Mouse (Mus musculus) embryo, embryonic 10.5 days (tissue): ENCODE measurements around the gene ccdc198.

Experiments used
- DNase-seq: peaks from one replicate; pipeline ENCODE4 v3.0.0-alpha.2; 2015; ENCODE audit warnings: low spot score

ccdc198 gene

DNA sequence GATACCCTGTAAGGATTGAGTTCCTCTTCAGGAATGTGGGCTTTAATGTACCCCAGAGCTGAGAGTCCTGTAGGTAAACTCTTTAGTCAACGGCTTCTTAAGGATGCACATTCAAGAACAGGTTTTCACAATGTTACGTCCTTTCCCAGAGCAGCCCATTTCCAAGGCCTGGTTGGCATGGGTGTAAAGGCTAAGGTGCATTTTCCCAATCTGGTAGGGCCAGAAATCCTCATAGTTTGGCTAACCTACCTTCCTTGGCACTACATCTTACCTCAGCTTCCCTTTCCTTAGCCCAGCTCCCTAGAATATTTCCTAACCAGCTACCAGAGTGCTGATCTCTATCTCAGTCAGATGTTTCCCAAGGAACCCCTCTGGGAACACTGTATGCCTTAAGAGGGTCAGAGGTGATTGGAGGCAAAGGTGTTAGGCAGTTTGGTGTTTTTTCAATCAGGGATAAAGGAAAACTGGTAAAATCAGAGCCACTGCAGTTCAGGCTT, 48.2 kb downstream of the ccdc198 start:
- no peak for DNase-seq

GRCm38 (mm10) chr14:49186270-49186669, 59.0 kb downstream of the ccdc198 start:
- no peak for DNase-seq

DNA sequence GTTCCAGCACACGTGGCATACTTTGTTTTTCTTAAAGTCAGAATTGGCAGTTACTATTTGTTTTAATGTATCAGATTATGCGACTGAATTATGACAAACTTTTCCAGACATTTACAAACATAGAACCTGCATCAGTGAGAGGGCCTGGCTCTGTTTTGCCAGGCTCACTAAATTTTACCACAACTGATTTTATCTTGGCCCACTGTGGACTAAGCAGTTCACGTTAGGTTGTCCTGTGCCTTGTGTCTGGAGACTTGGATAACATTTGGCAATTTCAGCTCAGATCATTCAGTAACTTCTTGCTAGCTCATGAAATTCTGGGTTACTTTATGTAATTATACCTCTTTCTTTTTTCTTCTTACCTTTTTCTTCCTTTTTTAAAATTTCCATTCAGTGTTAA, 65.5 kb downstream of the ccdc198 start:
- no peak for DNase-seq

GRCm38 (mm10) chr14:49173290-49174135, 71.8 kb downstream of the ccdc198 start:
- DNase-seq, result no peak

DNA sequence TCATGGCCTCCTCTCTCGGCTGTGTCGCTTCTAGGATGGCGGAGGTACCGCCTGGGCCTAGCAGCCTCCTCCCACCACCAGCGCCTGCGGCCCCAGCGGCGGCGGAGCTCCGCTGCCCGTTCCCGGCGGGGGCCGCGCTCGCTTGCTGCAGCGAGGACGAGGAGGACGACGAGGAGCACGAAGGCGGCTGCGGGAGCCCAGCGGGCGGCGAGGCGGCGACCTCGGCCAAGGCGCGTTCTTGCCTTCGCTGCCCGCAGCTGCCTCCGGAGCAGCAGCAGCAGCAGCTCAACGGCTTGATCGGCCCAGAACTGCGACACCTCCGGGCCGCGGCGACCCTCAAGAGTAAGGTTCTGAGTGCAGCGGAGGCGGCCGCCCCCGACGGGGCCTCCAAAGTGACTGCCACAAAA, 72.7 kb downstream of the ccdc198 start:
- DNase-seq, result peak; percentile 57

- DNase-seq, result peak; percentile 97
These were observed 73.2 kb downstream of the ccdc198 start, which contains the start of gene Naa30 for GRCm38 (mm10) chr14:49171867-49172581. Gene Naa30 (plus strand): TSS chr14:49172226.

DNA sequence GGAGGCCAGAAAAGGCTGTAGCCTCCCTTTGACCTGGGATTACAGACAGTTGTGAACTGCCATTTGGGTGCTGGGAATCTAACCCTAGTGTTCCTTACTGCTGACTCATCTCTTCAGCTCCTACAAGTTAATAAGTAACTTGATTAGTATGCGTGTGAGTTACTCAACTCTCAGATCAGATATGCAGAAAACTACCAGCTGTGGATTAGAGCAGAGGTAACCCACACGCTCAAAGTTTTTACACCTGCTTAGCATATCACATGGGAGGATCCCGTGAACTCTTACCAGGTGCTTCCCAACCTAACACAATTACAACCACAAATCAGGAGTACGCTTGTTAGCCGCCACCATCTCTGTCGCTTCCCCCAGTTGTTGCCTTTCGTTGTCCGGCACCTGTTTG, 74.0 kb downstream of the ccdc198 start:
- DNase-seq, result no peak
